Mouse (Mus musculus): ENCODE data around the gene 1700020A23Rik. TPM values are rescaled to one million over a fixed set of nuclear protein-coding genes. Genes with fewer than 3 reads are reported as not detected.
A peak's percentile ranks its signal among the peaks of the same experiment; 100 is the strongest.

The 1700020A23Rik gene
- polyA plus RNA-seq, 1 experiment from 2014 or later: not detected

GRCm38 (mm10) chr2:130390993-130391625 is 13.9 kb upstream of the 1700020A23Rik start:
- Histone ChIP-seq H3K36me3 (peaks cover 3% of the 10 kb centered on the region; the same call in 1 of the 2 replicates), H3K4me1 (no peaks in the 10 kb centered on the region), H3K27ac (no peak overlapping the region), H3K4me3 (no peak overlapping the region), H3K27me3 (no peaks in the 10 kb centered on the region), H3K9ac (no peak overlapping the region), H3K9me3 (no peaks in the 10 kb centered on the region), H3K4me2 (no peak overlapping the region)
- 77% methylated on average over 11 of the region's 11 CpGs for WGBS
- ATAC-seq (ENCODE audit: borderline replicate concordance, extremely low read depth, low FRiP score, low TSS enrichment): no peak

- WGBS: 78% methylated on average over 3 of the region's 3 CpGs
- Histone ChIP-seq H3K4me1 (peaks cover 2% of the 10 kb centered on the region; the same call in 1 of the 2 replicates), H3K27me3 (0 out of 2 replicates have a peak, but pooled peaks cover 5% of the 10 kb centered on the region), H3K27ac (no peak overlapping the region), H3K9ac (no peak overlapping the region), H3K36me3 (peaks cover 3% of the 10 kb centered on the region; the same call in 1 of the 2 replicates), H3K4me2 (no peak overlapping the region), H3K4me3 (no peak overlapping the region), H3K9me3 (no peaks in the 10 kb centered on the region)
- ATAC-seq (ENCODE audit: borderline replicate concordance, extremely low read depth, low FRiP score, low TSS enrichment): no peak
Observed at GRCm38 (mm10) chr2:130392836-130393235, 12.2 kb upstream of the 1700020A23Rik start.

- H3K9me3 ChIP-seq: no peaks in the 10 kb centered on the region
- peaks cover 3% of the 10 kb centered on the region; the same call in 1 of the 2 replicates for H3K36me3 ChIP-seq
- no peak overlapping the region for H3K4me3 ChIP-seq
- WGBS: 93% methylated on average over 11 of the region's 11 CpGs
- H3K4me1 ChIP-seq: peaks cover 7% of the 10 kb centered on the region; the same call in 1 of the 2 replicates
- 0 out of 2 replicates have a peak, but pooled peaks cover 9% of the 10 kb centered on the region for H3K27me3 ChIP-seq
- no peak overlapping the region for H3K4me2 ChIP-seq
- H3K9ac ChIP-seq: no peak overlapping the region
- no peak overlapping the region for H3K27ac ChIP-seq
- ATAC-seq (ENCODE audit: borderline replicate concordance, extremely low read depth, low FRiP score, low TSS enrichment): no peak
Observed at GRCm38 (mm10) chr2:130395696-130396095, 9.4 kb upstream of the 1700020A23Rik start.

GRCm38 (mm10) chr2:130397186-130397985 is 7.7 kb upstream of the 1700020A23Rik start, which contains the start of gene Cpxm1:
Cpxm1 (minus strand) TSS chr2:130397574.
- under 1% methylated on average over 43 of the region's 53 CpGs for WGBS
- Histone ChIP-seq H3K36me3 (peaks cover 3% of the 10 kb centered on the region; the same call in 1 of the 2 replicates), H3K27me3 (0 out of 2 replicates have a peak, but pooled peaks cover 9% of the 10 kb centered on the region), H3K4me2 (peak within 1 kb of the TSS; percentile 95), H3K9me3 (no peaks in the 10 kb centered on the region), H3K9ac (peak within 1 kb of the TSS; percentile 61), H3K4me1 (peaks cover 7% of the 10 kb centered on the region; the same call in 1 of the 2 replicates), H3K27ac (peak within 1 kb of the TSS; percentile 58), H3K4me3 (peak within 1 kb of the TSS; percentile 63)
- ATAC-seq (ENCODE audit: borderline replicate concordance, extremely low read depth, low FRiP score, low TSS enrichment): peak; percentile 91

- peak overlapping the region; percentile 63 for H3K4me3 ChIP-seq
- H3K27ac ChIP-seq: no peak overlapping the region
- H3K9ac ChIP-seq: peak overlapping the region; percentile 61; the same call in 1 of the 2 replicates
- H3K9me3 ChIP-seq: no peaks in the 10 kb centered on the region
- 0 out of 2 replicates have a peak, but pooled peaks cover 9% of the 10 kb centered on the region for H3K27me3 ChIP-seq
- H3K4me2 ChIP-seq: peak overlapping the region; percentile 95
- H3K4me1 ChIP-seq: peaks cover 7% of the 10 kb centered on the region; the same call in 1 of the 2 replicates
- 12% methylated on average over 14 of the region's 14 CpGs for WGBS
- peak; percentile 9; the same call in 1 of the 2 replicates for ATAC-seq (ENCODE audit: borderline replicate concordance, extremely low read depth, low FRiP score, low TSS enrichment)
- no peaks in the 10 kb centered on the region; the same call in 1 of the 2 replicates for H3K36me3 ChIP-seq
Observed at GRCm38 (mm10) chr2:130398091-130398490, 7.0 kb upstream of the 1700020A23Rik start.

GRCm38 (mm10) chr2:130400046-130400445 is 5.0 kb upstream of the 1700020A23Rik start:
- 91% methylated on average over 1 of the region's 1 CpGs for WGBS
- Histone ChIP-seq H3K4me2 (no peak overlapping the region), H3K36me3 (no peaks in the 10 kb centered on the region), H3K27me3 (0 out of 2 replicates have a peak, but pooled peaks cover 9% of the 10 kb centered on the region), H3K27ac (no peak overlapping the region), H3K9ac (no peak overlapping the region), H3K4me3 (no peak overlapping the region), H3K9me3 (no peaks in the 10 kb centered on the region), H3K4me1 (peaks cover 7% of the 10 kb centered on the region; the same call in 1 of the 2 replicates)
- ATAC-seq (ENCODE audit: borderline replicate concordance, extremely low read depth, low FRiP score, low TSS enrichment): no peak

GRCm38 (mm10) chr2:130401891-130402290 is 3.2 kb upstream of the 1700020A23Rik start:
- H3K27ac ChIP-seq: no peak overlapping the region
- 0 out of 2 replicates have a peak, but pooled peaks cover 6% of the 10 kb centered on the region for H3K27me3 ChIP-seq
- no peaks in the 10 kb centered on the region for H3K36me3 ChIP-seq
- ATAC-seq (ENCODE audit: borderline replicate concordance, extremely low read depth, low FRiP score, low TSS enrichment): no peak
- no peak overlapping the region for H3K4me3 ChIP-seq
- no peaks in the 10 kb centered on the region for H3K9me3 ChIP-seq
- H3K4me2 ChIP-seq: no peak overlapping the region
- 69% methylated on average over 4 of the region's 4 CpGs for WGBS
- peaks cover 7% of the 10 kb centered on the region; the same call in 1 of the 2 replicates for H3K4me1 ChIP-seq
- H3K9ac ChIP-seq: no peak overlapping the region

GRCm38 (mm10) chr2:130406178-130406577 is 1.1 kb downstream of the 1700020A23Rik start, which contains the start of gene Tmem239:
Tmem239 (plus strand) TSS chr2:130406478.
- H3K9me3 ChIP-seq: no peaks in the 10 kb centered on the region
- 0 out of 2 replicates have a peak, but pooled peaks have one; percentile 32 for ATAC-seq (ENCODE audit: borderline replicate concordance, extremely low read depth, low FRiP score, low TSS enrichment)
- H3K4me2 ChIP-seq: no peak within 1 kb of the TSS
- no peak within 1 kb of the TSS for H3K4me3 ChIP-seq
- no peaks in the 10 kb centered on the region for H3K36me3 ChIP-seq
- H3K27ac ChIP-seq: no peak within 1 kb of the TSS
- H3K4me1 ChIP-seq: no peaks in the 10 kb centered on the region
- 85% methylated on average over 2 of the region's 2 CpGs for WGBS
- no peaks in the 10 kb centered on the region for H3K27me3 ChIP-seq
- H3K9ac ChIP-seq: no peak within 1 kb of the TSS

GRCm38 (mm10) chr2:130408194-130408593 is 3.1 kb downstream of the 1700020A23Rik start:
- no peak overlapping the region for H3K4me2 ChIP-seq
- WGBS: 5% methylated on average over 6 of the region's 6 CpGs
- H3K9me3 ChIP-seq: no peaks in the 10 kb centered on the region
- H3K9ac ChIP-seq: no peak overlapping the region
- no peaks in the 10 kb centered on the region for H3K27me3 ChIP-seq
- H3K36me3 ChIP-seq: no peaks in the 10 kb centered on the region
- H3K4me1 ChIP-seq: no peaks in the 10 kb centered on the region
- H3K4me3 ChIP-seq: no peak overlapping the region
- H3K27ac ChIP-seq: no peak overlapping the region
- no peak; the same call in 1 of the 2 replicates for ATAC-seq (ENCODE audit: borderline replicate concordance, extremely low read depth, low FRiP score, low TSS enrichment)

GRCm38 (mm10) chr2:130411558-130412495 is 6.8 kb downstream of the 1700020A23Rik start:
- Histone ChIP-seq H3K4me3 (no peak overlapping the region), H3K9me3 (no peaks in the 10 kb centered on the region), H3K4me2 (no peak overlapping the region), H3K27me3 (no peaks in the 10 kb centered on the region), H3K9ac (no peak overlapping the region), H3K27ac (no peak overlapping the region), H3K36me3 (no peaks in the 10 kb centered on the region), H3K4me1 (no peaks in the 10 kb centered on the region)
- ATAC-seq (ENCODE audit: borderline replicate concordance, extremely low read depth, low FRiP score, low TSS enrichment): peak; percentile 47; the same call in 1 of the 2 replicates
- WGBS: 34% methylated on average over 16 of the region's 16 CpGs

- Histone ChIP-seq H3K27me3 (no peaks in the 10 kb centered on the region), H3K36me3 (no peaks in the 10 kb centered on the region), H3K9ac (no peak overlapping the region), H3K4me3 (no peak overlapping the region), H3K4me1 (no peaks in the 10 kb centered on the region), H3K27ac (no peak overlapping the region), H3K9me3 (no peaks in the 10 kb centered on the region), H3K4me2 (no peak overlapping the region)
- 64% methylated on average over 3 of the region's 3 CpGs for WGBS
- ATAC-seq (ENCODE audit: borderline replicate concordance, extremely low read depth, low FRiP score, low TSS enrichment): no peak
Observed at GRCm38 (mm10) chr2:130412775-130413174, 7.7 kb downstream of the 1700020A23Rik start.

Data from lung, embryonic 15.5 days (tissue).